Mouse (Mus musculus): ENCODE data around the gene Gng12.

Gene Gng12

GRCm38 (mm10) chr6:66917032-66917431, 20.8 kb downstream of the Gng12 start:
- DNase-seq (ENCODE audit: low read depth, low spot score), result no peak

- DNase-seq (ENCODE audit: low read depth, low spot score), result no peak
These were observed 24.6 kb downstream of the Gng12 start for GRCm38 (mm10) chr6:66920786-66921185.

- DNase-seq (ENCODE audit: low read depth, low spot score), result no peak
These were observed 25.6 kb downstream of the Gng12 start for GRCm38 (mm10) chr6:66921755-66922154.

- DNase-seq (ENCODE audit: low read depth, low spot score), result no peak
These were observed 26.3 kb downstream of the Gng12 start for GRCm38 (mm10) chr6:66922501-66922900.

- DNase-seq (ENCODE audit: low read depth, low spot score), result no peak
These were observed 27.7 kb downstream of the Gng12 start for GRCm38 (mm10) chr6:66923851-66924250.

- DNase-seq (ENCODE audit: low read depth, low spot score), result no peak
These were observed 28.2 kb downstream of the Gng12 start for GRCm38 (mm10) chr6:66924315-66924965.

- no peak for DNase-seq (ENCODE audit: low read depth, low spot score)
These were observed 30.1 kb downstream of the Gng12 start for GRCm38 (mm10) chr6:66926269-66926668.

- DNase-seq (ENCODE audit: low read depth, low spot score), result no peak
These were observed 32.9 kb downstream of the Gng12 start for GRCm38 (mm10) chr6:66928972-66929645.

- no peak for DNase-seq (ENCODE audit: low read depth, low spot score)
These were observed 33.5 kb downstream of the Gng12 start for GRCm38 (mm10) chr6:66929694-66930093.

GRCm38 (mm10) chr6:66932206-66932819, 36.1 kb downstream of the Gng12 start:
- DNase-seq (ENCODE audit: low read depth, low spot score), result peak; percentile 26

- DNase-seq (ENCODE audit: low read depth, low spot score), result peak; percentile 46
These were observed 44.5 kb downstream of the Gng12 start for GRCm38 (mm10) chr6:66940656-66941235.

GRCm38 (mm10) chr6:66941792-66942191, 45.6 kb downstream of the Gng12 start:
- no peak for DNase-seq (ENCODE audit: low read depth, low spot score)

- DNase-seq (ENCODE audit: low read depth, low spot score), result no peak
These were observed 46.6 kb downstream of the Gng12 start for GRCm38 (mm10) chr6:66942826-66943225.

GRCm38 (mm10) chr6:66943367-66944189, 47.4 kb downstream of the Gng12 start:
- DNase-seq (ENCODE audit: low read depth, low spot score), result no peak

GRCm38 (mm10) chr6:66944190-66945003, 48.2 kb downstream of the Gng12 start:
- DNase-seq (ENCODE audit: low read depth, low spot score), result no peak

GRCm38 (mm10) chr6:66945004-66945356, 48.8 kb downstream of the Gng12 start:
- no peak for DNase-seq (ENCODE audit: low read depth, low spot score)

GRCm38 (mm10) chr6:66948111-66948510, 51.9 kb downstream of the Gng12 start:
- no peak for DNase-seq (ENCODE audit: low read depth, low spot score)

GRCm38 (mm10) chr6:66948848-66949247, 52.7 kb downstream of the Gng12 start:
- DNase-seq (ENCODE audit: low read depth, low spot score), result no peak

- no peak for DNase-seq (ENCODE audit: low read depth, low spot score)
These were observed 55.7 kb downstream of the Gng12 start for GRCm38 (mm10) chr6:66951726-66952418.

GRCm38 (mm10) chr6:66953951-66954519, 57.8 kb downstream of the Gng12 start:
- no peak for DNase-seq (ENCODE audit: low read depth, low spot score)
